Mouse (Mus musculus) forebrain, embryonic 14.5 days (tissue): ENCODE measurements around the gene Pde4dip. TPM values are rescaled to one million over a fixed set of nuclear protein-coding genes. Genes with fewer than 3 reads are reported as not detected.

Experiments used
- ATAC-seq: fragments of 200-750 bp; cut with Nextera tagmentation; 2 replicates; pipeline ENCODE4 v1.8.0; 2017; ENCODE audit warnings: mild to moderate bottlenecking, moderate library complexity
- DNase-seq: peaks from one replicate; pipeline ENCODE4 v3.0.0-alpha.2; 2015; ENCODE audit warnings: low spot score
- H3K27ac ChIP-seq: fragments of 300-500 bp; sonication (generic); 2 replicates; pipeline ENCODE4 v1.5.1; 2014; ENCODE audit warnings: low read depth, mild to moderate bottlenecking, control low read depth, low read length, moderate library complexity
- H3K27me3 ChIP-seq: fragments of 300-500 bp; sonication (generic); replicated peaks from 2 replicates; pipeline ENCODE4 v1.6.1; 2014; ENCODE audit warnings: low read length, control low read depth, mixed read lengths; ENCODE audit not compliant: control insufficient read depth, insufficient read depth
- H3K36me3 ChIP-seq: fragments of 300-500 bp; sonication (generic); 2 replicates; pipeline ENCODE4 v1.6.1; 2014; ENCODE audit warnings: low read length, control low read depth; ENCODE audit not compliant: control insufficient read depth, insufficient read depth
- H3K4me1 ChIP-seq: fragments of 300-500 bp; sonication (generic); 2 replicates; pipeline ENCODE4 v1.6.1; 2014; ENCODE audit warnings: antibody characterized with exemption, low read length, control low read depth; ENCODE audit not compliant: control insufficient read depth, insufficient read depth
- H3K4me2 ChIP-seq: fragments of 300-500 bp; sonication (generic); 2 replicates; pipeline ENCODE4 v1.6.1; 2014; ENCODE audit warnings: mild to moderate bottlenecking, control low read depth, low read length
- H3K4me3 ChIP-seq: fragments of 300-500 bp; sonication (generic); 2 replicates; pipeline ENCODE4 v1.5.1; 2014; ENCODE audit warnings: low read depth, low read length, control low read depth
- H3K9ac ChIP-seq: fragments of 300-500 bp; sonication (generic); 2 replicates; pipeline ENCODE4 v1.6.1; 2014; ENCODE audit warnings: mild to moderate bottlenecking, low read length, control low read depth, moderate library complexity
- H3K9me3 ChIP-seq: fragments of 300-500 bp; sonication (generic); replicated peaks from 2 replicates; pipeline ENCODE4 v1.6.1; 2016; ENCODE audit warnings: low read length, control low read depth, mixed read lengths; ENCODE audit not compliant: control insufficient read depth
- WGBS: fragments of 180-500 bp; shearing (Covaris S2); extraction: QIAGEN DNeasy Blood & Tissue Kit; methylation state at CpG from one replicate; pipeline ENCODE4 v1.1.7; 2014; 5-methylcytosine and 5-hydroxymethylcytosine counted together
- polyA plus RNA-seq: library from polyadenylated mRNA; unstranded; fragments of >200 nt; fragmentation: Nextera tagmentation; extraction: Ambion mirVana; gene quantifications from 2 replicates; pipeline ENCODE4 v1.2.1, GENCODE M21; 2014

Gene Pde4dip
- polyA plus RNA-seq, 1 experiment from 2014 or later, result 50.6 TPM

- Histone ChIP-seq H3K4me1 (no peaks in the 10 kb centered on the region), H3K4me3 (no peak overlapping the region), H3K9ac (no peak overlapping the region), H3K36me3 (no peaks in the 10 kb centered on the region), H3K4me2 (no peak overlapping the region), H3K27me3 (no peaks in the 10 kb centered on the region), H3K27ac (no peak overlapping the region), H3K9me3 (no peaks in the 10 kb centered on the region)
- WGBS, result 86% methylated on average over 7 of the region's 7 CpGs
- ATAC-seq (no peak), DNase-seq (peak; percentile 40)
These were observed 27.6 kb downstream of the Pde4dip start for GRCm38 (mm10) chr3:97860820-97861451.

- no peak overlapping the region for H3K9ac ChIP-seq
- H3K9me3 ChIP-seq, result no peaks in the 10 kb centered on the region
- 92% methylated on average over 1 of the region's 1 CpGs for WGBS
- H3K27ac ChIP-seq, result no peak overlapping the region
- H3K4me3 ChIP-seq, result no peak overlapping the region
- ATAC-seq (no peak), DNase-seq (no peak)
- H3K27me3 ChIP-seq, result no peaks in the 10 kb centered on the region
- no peaks in the 10 kb centered on the region; the same call in 1 of the 2 replicates for H3K4me1 ChIP-seq
- no peaks in the 10 kb centered on the region for H3K36me3 ChIP-seq
- H3K4me2 ChIP-seq, result no peak overlapping the region
These were observed 29.1 kb downstream of the Pde4dip start for GRCm38 (mm10) chr3:97859400-97859799.

DNA sequence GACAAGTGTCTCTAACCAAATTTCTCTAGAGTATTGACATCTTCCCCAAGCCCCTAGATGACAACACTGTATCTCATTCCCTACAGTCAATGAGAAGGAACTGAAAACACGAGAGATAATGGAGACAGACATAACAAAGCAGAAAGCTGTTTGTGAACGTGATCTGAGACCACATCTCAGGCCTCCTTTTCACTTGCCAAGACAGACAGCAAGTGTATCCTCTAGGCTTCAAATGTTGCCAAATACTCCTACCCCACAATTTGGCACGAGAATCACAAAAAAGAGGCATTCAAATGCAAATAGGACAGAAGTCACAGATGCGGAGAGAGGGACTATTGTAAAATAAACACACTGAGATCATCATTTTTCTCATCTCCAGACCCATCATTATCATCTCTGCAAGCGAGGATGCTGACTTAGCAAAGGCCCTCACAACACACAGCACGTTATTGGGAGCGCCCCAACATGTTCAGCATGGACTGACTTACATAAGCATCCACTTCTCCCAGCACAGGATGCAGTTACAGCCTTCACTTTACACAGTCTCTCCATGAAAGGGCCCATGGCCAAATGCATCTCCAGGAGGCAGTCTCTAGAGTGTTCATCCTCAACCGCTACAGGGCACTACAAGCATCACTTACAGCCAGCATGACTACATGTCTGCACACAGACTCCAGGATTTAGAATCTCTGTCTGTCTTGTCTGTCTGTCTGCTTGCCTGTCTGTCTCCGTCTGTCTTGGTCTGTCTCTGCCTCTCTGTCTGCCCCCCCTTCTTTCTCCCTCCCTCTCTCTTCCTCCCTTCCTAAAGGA lies 33.7 kb downstream of the Pde4dip start:
- no peak overlapping the region for H3K4me3 ChIP-seq
- H3K27me3 ChIP-seq, result no peaks in the 10 kb centered on the region
- H3K9ac ChIP-seq, result no peak overlapping the region
- DNase-seq, result peak; percentile 76
- peak overlapping the region; percentile 24; the same call in 1 of the 2 replicates for H3K27ac ChIP-seq
- H3K4me2 ChIP-seq, result no peak overlapping the region
- peak; percentile 90 for ATAC-seq
- WGBS, result 50% methylated on average over 9 of the region's 9 CpGs
- H3K4me1 ChIP-seq, result no peaks in the 10 kb centered on the region; the same call in 1 of the 2 replicates
- H3K9me3 ChIP-seq, result no peaks in the 10 kb centered on the region
- no peaks in the 10 kb centered on the region for H3K36me3 ChIP-seq

DNA sequence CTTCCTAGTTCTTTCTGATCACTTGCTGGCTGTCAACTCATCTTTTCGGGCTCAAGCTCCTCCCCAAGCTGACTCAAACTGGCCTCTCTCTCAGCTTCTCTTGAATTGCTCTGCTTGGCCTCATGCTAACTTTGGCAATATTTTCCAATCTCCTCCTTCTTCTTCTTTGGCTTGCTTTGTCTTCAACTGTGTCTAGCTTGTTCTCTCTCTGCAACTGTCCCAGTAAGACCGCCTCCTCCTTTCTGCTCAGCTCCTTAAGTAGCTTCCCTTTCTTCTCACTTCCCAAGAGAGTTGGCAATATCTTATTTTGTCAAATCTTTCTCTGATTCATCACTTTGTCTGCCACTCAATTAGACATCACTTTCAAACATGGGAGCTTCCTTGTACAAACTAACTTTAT lies 36.7 kb downstream of the Pde4dip start:
- H3K9ac ChIP-seq, result no peak overlapping the region
- H3K4me1 ChIP-seq, result no peaks in the 10 kb centered on the region; the same call in 1 of the 2 replicates
- DNase-seq, result no peak
- no peak overlapping the region for H3K27ac ChIP-seq
- WGBS, result 96% methylated on average over 2 of the region's 2 CpGs
- H3K4me3 ChIP-seq, result no peak overlapping the region
- no peaks in the 10 kb centered on the region for H3K27me3 ChIP-seq
- no peak for ATAC-seq
- H3K9me3 ChIP-seq, result no peaks in the 10 kb centered on the region
- no peak overlapping the region for H3K4me2 ChIP-seq
- no peaks in the 10 kb centered on the region for H3K36me3 ChIP-seq

GRCm38 (mm10) chr3:97847626-97848025 lies 40.9 kb downstream of the Pde4dip start:
- Histone ChIP-seq H3K4me2 (no peak overlapping the region), H3K4me1 (no peaks in the 10 kb centered on the region), H3K36me3 (no peaks in the 10 kb centered on the region), H3K4me3 (no peak overlapping the region), H3K9me3 (no peaks in the 10 kb centered on the region), H3K27ac (no peak overlapping the region), H3K27me3 (no peaks in the 10 kb centered on the region), H3K9ac (no peak overlapping the region)
- DNase-seq (no peak), ATAC-seq (no peak)
- WGBS, result 81% methylated on average over 3 of the region's 3 CpGs

DNA sequence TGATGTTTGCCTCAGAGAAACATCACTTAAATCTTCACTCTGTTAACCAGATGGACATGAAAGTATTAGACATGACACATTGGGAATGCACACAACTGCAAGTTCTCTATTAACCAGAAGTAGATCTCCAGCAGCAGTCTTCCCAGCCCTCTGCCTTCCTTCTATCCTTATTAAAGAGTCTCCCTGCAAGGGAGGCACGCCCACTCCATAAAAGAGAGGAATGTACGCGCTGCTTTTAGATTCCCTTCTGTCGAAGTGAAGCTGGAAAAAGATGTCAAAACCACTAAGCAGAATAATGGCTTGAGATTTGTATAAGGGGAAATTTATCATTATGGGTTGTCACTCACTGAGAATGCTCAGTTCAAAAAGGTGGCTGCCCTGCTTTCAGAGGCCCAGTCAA lies 42.1 kb downstream of the Pde4dip start:
- no peak overlapping the region for H3K9ac ChIP-seq
- DNase-seq, result no peak
- no peak overlapping the region for H3K4me3 ChIP-seq
- H3K27ac ChIP-seq, result no peak overlapping the region
- H3K9me3 ChIP-seq, result no peaks in the 10 kb centered on the region
- H3K36me3 ChIP-seq, result no peaks in the 10 kb centered on the region
- no peaks in the 10 kb centered on the region for H3K27me3 ChIP-seq
- H3K4me1 ChIP-seq, result no peaks in the 10 kb centered on the region
- 71% methylated on average over 4 of the region's 4 CpGs for WGBS
- H3K4me2 ChIP-seq, result no peak overlapping the region
- ATAC-seq, result no peak

- Histone ChIP-seq H3K4me2 (no peak overlapping the region), H3K4me3 (no peak overlapping the region), H3K4me1 (no peaks in the 10 kb centered on the region), H3K36me3 (no peaks in the 10 kb centered on the region), H3K27me3 (no peaks in the 10 kb centered on the region), H3K9ac (no peak overlapping the region), H3K9me3 (no peaks in the 10 kb centered on the region), H3K27ac (no peak overlapping the region)
- DNase-seq (no peak), ATAC-seq (no peak)
- 70% methylated on average over 2 of the region's 2 CpGs for WGBS
These were observed 43.7 kb downstream of the Pde4dip start for GRCm38 (mm10) chr3:97844821-97845201.

GRCm38 (mm10) chr3:97844163-97844820 lies 44.2 kb downstream of the Pde4dip start:
- no peak for DNase-seq
- ATAC-seq, result no peak
- Histone ChIP-seq H3K4me2 (no peak overlapping the region), H3K27ac (no peak overlapping the region), H3K9me3 (no peaks in the 10 kb centered on the region), H3K36me3 (no peaks in the 10 kb centered on the region), H3K4me3 (no peak overlapping the region), H3K27me3 (no peaks in the 10 kb centered on the region), H3K4me1 (no peaks in the 10 kb centered on the region), H3K9ac (no peak overlapping the region)
- 88% methylated on average over 7 of the region's 7 CpGs for WGBS

- no peaks in the 10 kb centered on the region for H3K9me3 ChIP-seq
- WGBS, result 61% methylated on average over 2 of the region's 2 CpGs
- ATAC-seq (no peak), DNase-seq (no peak)
- H3K4me1 ChIP-seq, result no peaks in the 10 kb centered on the region
- H3K27me3 ChIP-seq, result no peaks in the 10 kb centered on the region
- H3K27ac ChIP-seq, result no peak overlapping the region
- no peak overlapping the region for H3K9ac ChIP-seq
- no peak overlapping the region for H3K4me3 ChIP-seq
- H3K36me3 ChIP-seq, result no peaks in the 10 kb centered on the region
- H3K4me2 ChIP-seq, result no peak overlapping the region
These were observed 45.9 kb downstream of the Pde4dip start for GRCm38 (mm10) chr3:97842641-97843040.
